Mouse (Mus musculus) embryo, embryonic 11.5 days (tissue): ENCODE results near the gene Ren1.

Source experiments
- DNase-seq: peaks from one replicate; pipeline ENCODE4 v3.0.0-alpha.2; 2012; ENCODE audit warnings: low read depth, low spot score

Gene Ren1

DNA sequence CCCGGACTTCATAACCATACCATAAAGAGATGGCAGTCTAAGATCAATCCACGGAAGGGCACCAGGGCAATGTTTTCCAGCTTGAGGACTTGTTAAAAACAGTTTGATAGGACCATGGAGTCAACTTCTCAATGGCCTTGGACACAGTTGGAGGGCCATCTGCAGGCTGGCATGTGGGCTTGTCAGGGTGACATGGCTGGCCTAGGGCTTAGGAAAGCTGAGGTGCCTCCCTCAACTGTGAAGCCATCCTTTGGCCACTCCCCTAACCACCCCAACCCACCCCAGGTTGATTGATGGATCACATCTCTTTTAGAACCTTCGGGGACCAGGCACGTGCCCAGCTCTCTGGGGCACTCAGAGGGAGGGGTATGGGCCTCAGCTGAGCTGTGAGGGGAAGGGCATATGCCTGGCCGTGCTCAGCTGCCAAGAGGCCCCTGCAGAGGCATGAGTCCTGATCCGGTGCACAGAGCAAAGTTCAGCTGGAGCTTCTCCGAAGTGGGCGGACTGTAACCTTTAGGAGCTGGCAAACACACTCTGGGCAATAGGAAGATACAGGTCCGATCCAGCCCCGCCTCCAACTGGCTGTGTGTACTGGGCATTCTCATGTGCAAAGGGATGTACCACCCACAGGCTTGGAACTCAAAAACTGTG lies 25.5 kb downstream of the Ren1 start:
- DNase-seq = no peak

- DNase-seq = no peak
These were observed 27.2 kb downstream of the Ren1 start for GRCm38 (mm10) chr1:133377547-133377946.

DNA sequence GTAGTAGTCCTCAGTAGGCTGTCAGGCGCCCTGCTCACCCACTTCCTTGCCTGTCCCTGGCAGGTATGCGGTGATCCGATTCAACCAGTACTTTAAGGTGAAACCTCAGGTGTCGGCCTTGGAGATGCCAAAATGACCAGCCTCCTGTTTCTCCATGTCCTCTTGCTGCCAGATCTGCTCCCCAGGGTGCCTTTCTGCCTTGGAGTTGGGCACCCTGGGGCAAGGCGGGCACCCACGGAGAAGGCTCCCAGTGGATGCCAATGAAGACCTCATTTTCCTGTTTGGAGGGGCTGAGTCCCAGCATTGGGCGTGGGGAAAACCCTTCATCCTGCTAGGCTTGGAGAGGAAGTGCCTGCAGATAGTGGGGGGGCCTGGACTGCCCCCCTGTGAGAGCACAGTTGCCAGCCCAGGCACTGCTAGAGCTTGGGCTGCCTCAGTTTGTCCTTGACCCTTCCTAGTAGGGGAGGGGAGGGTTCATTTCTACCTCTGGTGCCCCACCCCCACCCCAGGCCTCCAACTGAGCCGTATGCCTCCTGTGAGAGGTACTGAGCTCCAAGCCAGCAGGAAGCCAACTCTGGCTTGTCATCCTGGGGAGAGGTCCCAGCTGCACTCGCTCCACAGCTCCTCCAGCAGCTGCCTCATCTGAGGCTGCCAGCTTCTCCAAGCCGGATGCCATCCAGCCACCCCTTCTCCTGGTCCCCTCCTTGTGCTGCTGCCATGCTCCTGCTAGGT lies 29.1 kb downstream of the Ren1 start:
- no peak for DNase-seq

DNA sequence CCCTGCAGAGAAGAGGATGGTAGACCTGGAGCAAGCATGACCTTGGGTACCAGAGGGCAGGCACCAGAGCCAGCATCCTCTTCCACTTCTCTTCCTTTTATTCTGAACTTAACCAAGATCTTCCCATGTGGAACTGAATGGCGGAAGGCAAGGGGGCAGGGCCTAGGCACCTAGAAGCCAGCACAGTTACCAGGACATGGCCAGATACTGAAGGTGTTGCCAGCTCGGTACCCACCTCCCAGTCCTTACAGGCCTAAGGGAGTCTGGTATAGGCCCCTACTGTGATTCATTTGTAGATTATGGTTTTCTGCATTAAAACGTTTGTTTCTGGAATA lies 29.6 kb downstream of the Ren1 start:
- no peak for DNase-seq

DNA sequence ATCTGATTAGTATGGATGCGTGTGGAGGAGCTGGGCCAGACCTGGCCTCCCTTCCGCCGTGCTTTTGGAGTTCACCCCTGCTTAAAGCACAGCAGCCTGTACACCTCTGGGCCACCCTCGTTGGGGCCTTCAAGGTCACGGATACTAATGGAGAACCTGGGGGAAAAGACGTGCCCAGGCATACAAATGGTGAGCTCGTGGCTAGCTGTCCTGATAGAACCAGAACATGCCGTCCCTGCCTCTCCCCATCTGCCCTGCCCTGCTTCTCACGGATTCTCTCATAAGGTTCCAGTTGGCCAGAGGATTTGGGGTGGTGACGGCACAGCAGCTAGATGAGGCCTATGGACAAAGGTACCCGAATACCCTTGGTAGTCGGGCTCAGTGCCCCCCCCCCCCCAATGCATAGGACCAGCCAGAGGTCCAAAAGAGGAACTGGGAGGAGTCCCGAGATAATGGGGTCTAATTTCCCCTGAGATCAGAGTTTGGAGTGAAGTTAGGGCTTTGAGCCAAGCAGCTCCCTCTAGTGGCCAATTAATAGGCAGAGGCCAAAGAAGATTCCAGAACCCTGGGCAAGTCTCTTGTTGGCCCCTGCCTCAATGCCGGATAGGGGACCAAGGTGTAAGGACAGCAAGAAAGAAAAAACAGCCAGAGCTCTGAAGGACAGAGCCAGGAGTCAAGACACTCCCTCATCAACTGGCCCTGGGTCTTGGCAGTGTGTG lies 30.2 kb downstream of the Ren1 start:
- DNase-seq = no peak

- DNase-seq = peak; percentile 78
These were observed 31.7 kb downstream of the Ren1 start for GRCm38 (mm10) chr1:133382008-133382407.

DNA sequence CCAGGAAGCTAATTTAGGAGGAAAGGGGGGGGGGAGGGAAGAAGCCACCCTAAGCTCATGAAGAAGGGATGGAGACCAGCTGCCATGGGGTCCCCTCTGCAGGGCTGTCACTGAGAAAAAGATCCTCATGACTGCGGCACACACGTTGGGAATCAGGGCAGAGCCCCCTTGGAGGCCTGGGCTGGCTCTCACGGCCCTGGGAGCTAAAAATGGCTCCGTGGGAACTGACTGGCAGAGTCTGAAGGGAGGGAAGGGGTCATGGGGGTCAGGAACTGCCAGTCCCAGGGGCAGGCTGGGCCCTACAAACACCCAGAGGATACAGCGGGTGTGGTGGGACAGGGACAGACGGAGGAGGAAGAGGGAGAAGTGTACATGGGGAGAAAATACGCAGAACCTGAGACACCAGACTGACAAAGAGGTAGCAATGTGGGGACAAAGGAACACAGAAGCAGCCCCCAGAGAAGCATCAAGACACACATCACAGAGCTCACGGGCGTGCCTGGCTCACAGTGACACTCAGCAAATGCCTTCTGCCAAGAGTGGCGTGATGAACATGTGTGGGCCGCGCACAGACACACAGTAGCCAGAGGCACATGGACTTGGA lies 32.3 kb downstream of the Ren1 start:
- DNase-seq = no peak

DNA sequence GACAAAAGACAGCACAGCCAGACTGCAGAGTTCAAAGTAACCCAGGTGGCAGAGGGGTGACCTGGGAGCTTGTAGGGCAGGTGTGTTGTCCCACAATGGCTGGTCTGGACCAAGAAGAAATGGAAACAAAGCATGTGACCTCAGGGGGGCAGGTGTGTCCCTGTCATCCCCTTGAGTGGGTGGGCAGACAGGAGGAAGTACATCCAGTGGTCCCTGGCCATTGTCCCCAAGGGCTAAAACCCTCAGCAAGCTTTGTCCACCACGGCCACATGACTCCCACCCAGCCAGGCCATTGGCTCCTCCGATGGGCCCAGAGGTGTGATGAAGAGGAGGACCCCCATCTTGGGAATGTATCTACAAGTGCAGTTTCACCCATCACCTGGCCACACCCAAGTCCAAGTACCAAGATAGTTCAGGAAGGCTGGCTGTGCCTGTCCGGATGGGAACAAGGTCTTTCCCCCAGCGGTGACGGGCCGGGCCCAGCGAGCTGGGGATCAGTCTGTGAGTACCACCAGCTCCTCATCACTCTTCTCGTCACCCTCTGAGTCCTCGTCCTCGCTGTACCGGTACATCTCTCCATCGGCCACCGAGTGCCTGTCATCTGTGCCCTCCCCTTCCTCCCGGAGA lies 33.0 kb downstream of the Ren1 start:
- no peak for DNase-seq

GRCm38 (mm10) chr1:133385506-133385905 lies 35.2 kb downstream of the Ren1 start:
- no peak for DNase-seq

DNA sequence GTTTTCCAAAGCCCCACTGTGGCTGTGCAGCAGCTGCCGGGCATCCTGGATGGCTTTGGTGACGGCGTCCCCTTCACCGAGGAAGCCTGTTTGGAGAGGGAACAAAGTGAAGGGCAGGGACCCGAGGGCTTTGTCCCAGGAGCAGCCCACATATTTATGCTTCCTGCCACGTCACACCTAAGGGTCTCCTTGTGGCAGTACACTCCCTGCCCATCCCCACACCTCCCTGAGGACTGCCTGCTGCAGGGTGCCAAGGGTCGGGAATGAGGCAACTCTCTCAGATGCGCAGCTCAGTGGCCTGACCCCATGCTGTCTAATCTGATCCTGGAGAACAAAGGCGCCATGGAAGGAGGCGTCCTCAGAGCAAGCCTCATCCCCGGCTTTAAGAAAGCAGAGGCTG lies 35.9 kb downstream of the Ren1 start:
- DNase-seq = no peak

DNA sequence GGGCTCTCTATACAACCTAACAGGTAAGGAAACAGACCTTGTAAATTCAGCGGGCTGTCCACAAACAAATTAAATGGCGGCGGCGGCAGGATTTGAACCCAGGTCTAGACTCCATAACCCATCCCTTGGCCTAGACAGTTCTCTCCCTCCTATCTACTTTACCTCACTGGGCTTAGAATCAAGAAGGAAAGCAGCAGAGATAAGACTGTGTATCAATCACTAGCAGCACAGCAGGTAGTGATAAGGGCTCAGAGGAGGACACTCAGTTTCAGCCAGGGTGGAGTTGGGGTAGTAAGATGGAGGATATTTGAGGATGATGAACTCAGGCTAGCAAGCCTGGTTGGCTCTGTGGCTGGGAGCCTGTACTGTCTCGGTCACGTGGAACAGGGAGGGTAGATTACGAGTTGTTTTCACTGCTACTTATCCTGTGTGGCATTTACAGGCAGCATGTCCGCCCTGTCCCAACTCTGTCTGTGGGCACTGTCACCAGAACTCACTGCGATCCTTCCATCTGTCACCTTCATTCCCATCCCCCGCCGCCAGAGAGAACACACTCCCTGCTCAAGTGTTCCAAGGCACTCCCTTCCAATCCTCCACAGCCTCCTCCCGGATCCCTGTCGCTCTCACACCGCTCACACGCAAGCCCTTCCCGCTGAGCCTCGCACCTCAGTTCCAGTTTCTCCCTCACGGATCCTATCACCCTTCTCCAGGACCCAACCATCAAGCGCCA lies 37.4 kb downstream of the Ren1 start:
- no peak for DNase-seq

DNA sequence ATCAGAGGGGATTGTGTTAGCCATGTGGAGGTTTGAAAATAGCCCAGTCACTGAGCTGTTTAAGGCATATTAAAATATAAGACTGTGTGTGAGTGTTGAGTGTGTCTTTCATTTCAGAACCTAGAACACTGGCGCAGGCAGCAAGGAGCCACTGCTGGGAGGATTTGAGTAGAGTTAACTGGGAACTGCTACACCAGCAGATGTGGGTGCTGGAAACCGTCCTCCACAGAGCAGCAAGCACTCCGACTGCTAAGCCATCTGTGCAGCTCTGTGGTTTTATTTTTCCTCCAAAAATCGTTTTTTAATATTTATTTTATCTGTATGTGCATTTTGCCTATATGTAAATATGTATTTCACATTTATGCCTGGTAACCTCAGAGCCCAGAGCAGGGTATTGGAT lies 44.4 kb downstream of the Ren1 start:
- DNase-seq = no peak

DNA sequence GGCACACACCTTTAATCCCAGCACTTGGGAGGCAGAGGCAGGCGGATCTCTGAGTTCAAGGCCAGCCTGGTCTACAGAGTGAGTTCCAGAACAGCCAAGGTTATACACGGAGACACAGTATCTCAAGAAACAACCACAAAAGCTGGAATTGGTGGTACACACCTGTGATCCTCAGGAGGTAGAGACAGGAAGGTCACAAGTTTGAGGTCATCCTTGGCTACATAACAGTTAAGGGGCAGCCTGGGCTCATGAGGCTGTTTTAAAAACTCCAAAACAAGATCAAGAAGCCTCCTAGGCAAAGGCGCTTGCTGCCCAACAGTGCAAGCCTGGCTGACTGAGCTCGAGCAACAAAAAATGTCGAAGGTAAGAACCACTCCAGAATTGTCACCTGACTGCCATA lies 46.4 kb downstream of the Ren1 start:
- DNase-seq = no peak

- DNase-seq = no peak
These were observed 46.8 kb downstream of the Ren1 start for GRCm38 (mm10) chr1:133397094-133397482.

DNA sequence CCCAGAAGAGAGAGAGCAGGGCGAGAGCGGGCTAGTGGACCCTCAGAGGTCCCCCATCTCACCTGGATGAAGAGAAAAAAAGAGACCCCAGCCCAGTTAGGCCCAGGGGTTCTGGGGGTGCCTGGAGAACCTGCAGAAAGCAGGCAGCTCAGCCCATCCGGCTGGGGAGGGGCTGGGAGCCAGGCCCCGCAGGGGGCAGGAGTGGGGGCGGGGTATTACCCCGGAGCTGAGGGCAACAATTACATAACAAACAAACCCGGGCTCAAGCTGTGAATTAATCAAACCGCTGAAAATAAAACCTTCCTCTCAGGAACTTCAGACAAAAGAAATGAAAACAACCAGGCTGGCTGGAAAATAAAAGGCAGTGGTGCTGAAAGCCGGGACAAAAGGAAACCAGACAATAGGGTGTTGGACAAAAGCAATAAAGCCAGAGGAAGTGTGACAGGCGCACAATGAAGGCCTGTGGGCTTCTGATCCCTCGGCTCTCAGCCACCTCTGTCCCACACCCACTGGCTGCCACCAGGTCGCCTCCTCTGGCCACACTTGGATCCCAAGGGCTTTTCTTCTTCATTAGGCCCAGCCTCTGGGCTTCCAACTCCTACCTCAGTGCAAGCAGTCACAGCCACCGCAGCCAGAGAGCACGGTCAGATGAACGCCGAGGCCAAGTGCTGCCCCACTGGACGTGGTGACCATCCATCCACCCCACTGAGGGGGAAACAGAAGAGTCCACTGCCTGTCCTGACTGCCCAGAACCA lies 47.4 kb downstream of the Ren1 start:
- DNase-seq = no peak

DNA sequence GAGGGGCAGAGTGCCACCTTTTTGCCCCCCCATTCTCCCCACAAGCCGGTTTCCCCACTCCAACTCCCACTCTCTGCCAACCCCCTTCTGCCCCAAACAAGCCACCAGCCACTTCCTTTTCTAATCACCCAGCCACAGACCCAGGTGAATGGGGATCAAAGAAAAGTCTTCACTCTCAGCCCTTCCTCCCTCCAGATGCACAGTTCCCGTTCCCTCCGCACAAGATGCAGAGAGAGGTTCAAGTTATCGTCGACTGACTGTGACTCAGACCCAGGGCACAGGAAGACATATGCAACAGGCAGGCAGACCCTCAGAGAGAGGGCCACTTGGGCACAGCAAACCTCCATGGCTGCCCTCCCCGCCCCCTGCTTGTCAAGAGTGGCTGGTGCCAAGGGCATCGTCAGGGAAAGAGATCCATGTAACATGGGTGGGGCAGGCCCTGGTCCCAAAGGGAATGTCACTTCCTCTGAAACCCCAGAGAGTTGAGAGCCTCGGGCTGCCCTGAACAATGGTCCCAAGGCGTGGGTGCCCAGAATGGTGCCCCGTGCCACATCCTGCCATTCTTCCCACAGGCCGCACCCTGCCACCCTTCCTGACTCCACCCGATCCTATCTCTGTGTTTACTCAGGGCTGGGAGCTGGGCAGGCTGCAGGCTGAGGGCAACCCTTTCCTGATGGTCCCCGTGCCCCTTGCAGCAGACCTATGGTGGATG lies 49.9 kb downstream of the Ren1 start:
- no peak for DNase-seq

GRCm38 (mm10) chr1:133404005-133404404 lies 53.7 kb downstream of the Ren1 start:
- DNase-seq = no peak

DNA sequence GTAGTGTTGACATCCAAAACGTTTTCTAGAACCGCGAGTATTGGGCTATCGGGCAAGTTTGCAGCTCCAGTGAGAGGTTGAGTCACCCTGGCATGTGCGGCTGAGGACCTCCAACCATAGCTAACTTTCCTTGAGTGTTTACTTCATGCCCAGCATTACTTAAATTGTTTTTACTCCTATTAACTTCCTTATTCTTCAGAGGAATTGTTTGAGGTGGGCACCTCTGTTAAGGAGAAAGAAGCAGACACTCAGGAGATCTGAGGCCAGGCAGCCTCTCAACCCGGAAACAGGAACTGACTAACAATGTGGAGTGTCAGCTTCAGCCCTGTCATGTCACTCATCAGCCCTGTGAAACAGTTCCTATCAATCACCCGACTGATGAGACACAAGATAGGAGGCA lies 56.3 kb downstream of the Ren1 start:
- DNase-seq = no peak

- DNase-seq = no peak
These were observed 57.1 kb downstream of the Ren1 start for GRCm38 (mm10) chr1:133407436-133407835.

GRCm38 (mm10) chr1:133408321-133408720 lies 58.0 kb downstream of the Ren1 start:
- DNase-seq = no peak
